Mouse (Mus musculus) liver, adult 2 months (tissue): ENCODE results near the gene Mprip.

Source experiments
- CTCF ChIP-seq: fragments of 200-500 bp; IDR thresholded peaks from 2 replicates; pipeline ENCODE4 v1.5.1; 2011; ENCODE audit warnings: low read depth, low read length, control low read depth
- POLR2A ChIP-seq: fragments of 200-500 bp; IDR thresholded peaks from 2 replicates; pipeline ENCODE4 v1.6.1; 2011; ENCODE audit warnings: low read length, control low read depth; ENCODE audit not compliant: insufficient read depth; ENCODE audit errors: extremely low read depth

DNA sequence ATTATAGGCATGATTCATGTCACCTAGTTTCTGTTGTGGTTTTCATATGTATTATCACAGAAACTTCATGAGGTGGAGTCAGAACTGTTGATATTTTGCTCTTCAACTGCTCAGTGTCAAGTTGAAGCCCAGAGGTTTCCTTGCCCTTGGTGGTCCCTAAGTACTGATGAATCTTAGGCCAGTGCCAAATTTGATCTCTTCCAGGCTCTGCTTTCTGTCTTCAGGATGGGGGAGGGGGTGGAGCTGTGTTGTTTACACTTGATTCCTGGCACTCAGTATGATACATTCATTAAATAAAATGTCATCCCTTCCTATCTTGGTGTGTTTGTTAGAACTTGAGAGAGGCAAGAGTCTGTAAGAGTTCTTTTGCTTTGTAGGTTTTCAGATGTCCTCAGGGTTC is 34.4 kb downstream of the Mprip start:
- TF ChIP-seq POLR2A (no peak), CTCF (no peak)
